Mouse (Mus musculus) olfactory bulb, adult 2 months (tissue): ENCODE results near the gene Stk11.

Source experiments
- CTCF ChIP-seq: fragments of 200-500 bp; IDR thresholded peaks from 2 replicates; pipeline ENCODE4 v1.5.1; 2012; ENCODE audit warnings: low read depth, mild to moderate bottlenecking, low read length, moderate library complexity; ENCODE audit not compliant: insufficient read depth
- POLR2A ChIP-seq: fragments of 200-500 bp; IDR thresholded peaks from 2 replicates; pipeline ENCODE4 v1.6.1; 2012; ENCODE audit warnings: mild to moderate bottlenecking, low read depth, low read length, moderate library complexity; ENCODE audit not compliant: insufficient read depth

DNA sequence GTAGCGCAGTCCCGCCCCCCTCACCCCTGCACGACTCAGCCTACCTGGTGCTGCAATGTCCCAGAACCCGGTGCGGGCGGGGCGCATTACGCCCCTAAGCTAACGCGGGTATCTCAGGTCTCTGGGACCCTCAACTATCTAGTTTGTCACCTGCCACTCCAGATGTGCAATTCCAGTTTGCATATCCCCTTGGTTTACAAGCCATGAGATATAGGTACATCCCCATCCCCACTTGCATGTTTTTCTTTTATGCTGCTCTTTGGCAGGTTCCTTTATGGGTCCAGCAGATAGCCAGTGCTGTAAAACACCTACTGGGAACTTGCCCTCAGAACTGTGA, 23.8 kb downstream of the Stk11 start:
- TF ChIP-seq POLR2A (no peak), CTCF (no peak)
